Mouse (Mus musculus) right cerebral cortex, postnatal 4 days (tissue): ENCODE data around the gene Inpp4b.

ENCODE experiments used
- DNase-seq: peaks from one replicate; pipeline ENCODE4 v3.0.0-alpha.2; 2022

Gene Inpp4b

GRCm38 (mm10) chr8:81849976-81850375 is 507.6 kb downstream of the Inpp4b start:
- no peak for DNase-seq

GRCm38 (mm10) chr8:81853184-81853583 is 510.8 kb downstream of the Inpp4b start:
- DNase-seq: no peak

DNA sequence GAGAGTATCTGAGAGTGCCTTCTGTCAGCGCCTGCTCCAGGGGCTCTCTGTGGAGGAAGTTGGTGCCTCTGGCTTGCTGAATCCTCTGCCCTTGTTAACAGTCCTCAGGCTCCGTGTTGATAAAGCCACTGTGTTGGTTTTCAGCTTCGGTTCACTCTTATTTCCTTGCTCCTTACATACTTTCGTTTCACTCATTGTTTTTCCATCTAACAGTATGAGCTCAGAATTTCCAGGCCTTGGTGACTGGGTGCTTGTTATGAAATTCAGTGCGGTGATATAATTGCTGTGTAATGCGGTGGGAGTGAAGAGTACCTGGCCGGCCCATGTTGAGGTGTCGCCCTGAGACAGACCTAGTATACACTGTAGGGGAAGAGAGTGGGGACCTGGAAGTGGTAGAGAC is 512.2 kb downstream of the Inpp4b start:
- DNase-seq: no peak

DNA sequence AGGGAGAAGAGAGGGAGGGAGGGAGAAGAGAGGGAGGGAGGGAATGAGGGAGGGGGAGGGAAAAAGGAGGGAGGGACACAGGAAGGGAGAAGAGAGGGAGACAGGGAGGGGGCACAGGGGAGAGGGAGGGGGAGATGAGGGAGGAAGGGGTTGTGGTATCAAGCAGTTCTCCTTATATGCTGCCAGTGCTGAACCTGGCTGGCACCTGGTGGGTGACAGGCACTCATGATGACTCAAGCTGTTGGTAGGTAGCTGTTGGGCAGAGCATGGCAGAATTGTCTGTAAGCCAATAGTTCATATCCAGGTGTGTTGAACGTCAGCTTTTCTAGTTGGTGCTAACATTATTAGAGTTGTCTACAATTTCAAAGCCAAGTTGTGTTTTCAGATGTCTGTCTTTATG is 512.7 kb downstream of the Inpp4b start:
- no peak for DNase-seq

GRCm38 (mm10) chr8:81856120-81856519 is 513.8 kb downstream of the Inpp4b start:
- DNase-seq: no peak

DNA sequence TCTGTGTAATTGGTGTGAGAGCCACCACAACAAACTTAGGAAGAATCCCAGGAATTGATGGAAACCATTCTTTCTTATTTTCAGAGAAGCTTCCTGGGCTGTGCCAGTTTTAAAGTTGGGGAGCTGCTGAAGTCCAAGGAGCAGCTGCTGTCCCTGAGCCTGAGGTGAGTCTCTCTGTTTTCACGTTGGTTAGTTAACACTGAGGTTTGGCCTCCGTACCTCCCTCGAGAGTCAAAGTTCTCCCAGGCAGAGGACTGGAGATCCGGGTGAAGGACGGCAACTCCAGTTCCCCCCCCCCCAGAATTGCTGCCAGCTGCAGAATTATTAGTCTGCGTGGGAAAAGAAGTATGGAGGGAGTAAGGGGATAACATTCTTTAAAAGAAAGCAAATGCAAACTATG is 514.3 kb downstream of the Inpp4b start:
- DNase-seq: no peak

- DNase-seq: no peak
Measured at GRCm38 (mm10) chr8:81858393-81858792, 516.0 kb downstream of the Inpp4b start.

DNA sequence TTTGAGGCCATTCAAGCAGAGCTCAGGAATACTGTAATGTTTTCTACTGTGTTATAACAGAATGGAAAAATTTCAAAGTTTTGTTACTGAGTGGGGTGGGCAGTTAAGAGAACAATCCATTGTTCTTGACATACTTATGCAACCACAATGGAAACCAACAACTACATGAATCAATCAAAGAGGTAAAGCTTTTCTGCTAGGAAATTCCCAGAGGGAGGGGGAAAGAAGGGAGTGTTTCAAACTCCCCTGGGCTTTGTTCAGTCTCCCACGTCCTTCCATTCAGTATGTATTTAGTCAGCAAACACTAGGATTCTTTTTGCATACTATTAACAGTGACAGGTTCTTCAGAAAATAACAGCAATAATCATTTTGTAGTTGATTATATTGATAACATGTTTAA is 517.4 kb downstream of the Inpp4b start:
- no peak for DNase-seq

- DNase-seq: no peak
Measured at GRCm38 (mm10) chr8:81861311-81861710, 519.0 kb downstream of the Inpp4b start.

DNA sequence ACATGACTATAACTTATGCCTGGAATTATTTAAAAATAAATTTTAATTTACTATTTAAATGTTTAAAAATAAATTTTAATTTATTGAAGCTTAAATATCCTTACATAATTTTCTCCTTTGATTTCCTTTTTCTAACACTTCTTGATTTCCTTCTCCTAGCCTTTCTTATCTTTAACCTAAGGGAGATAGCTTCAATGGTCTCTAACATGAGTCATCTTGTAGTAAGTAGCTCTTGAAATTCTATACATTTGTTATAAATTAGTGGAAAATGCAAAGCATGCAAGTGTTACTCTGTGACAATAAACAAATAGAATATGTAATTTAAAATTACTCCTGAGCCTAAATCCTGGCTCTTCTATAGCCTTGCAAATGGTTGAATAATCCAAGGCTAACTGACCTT is 520.4 kb downstream of the Inpp4b start:
- DNase-seq: no peak

DNA sequence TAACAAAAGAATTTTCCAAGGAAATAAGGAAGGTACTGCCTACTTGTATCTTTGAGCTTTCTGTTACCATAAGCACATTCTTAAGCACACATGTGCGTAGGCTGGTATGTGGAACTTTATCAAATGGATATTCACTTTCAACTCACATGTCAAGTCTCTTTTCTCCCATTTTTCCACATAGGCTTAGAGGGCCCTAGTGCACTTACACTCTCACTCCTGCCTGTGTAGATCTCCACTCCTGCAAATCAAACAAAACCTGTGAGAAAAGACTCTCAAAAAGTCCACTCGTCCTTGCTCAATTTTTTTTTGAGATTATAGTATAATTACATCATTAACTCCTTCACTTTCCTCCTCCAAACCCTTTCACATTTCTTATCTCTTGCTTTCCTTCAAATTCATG is 522.0 kb downstream of the Inpp4b start:
- no peak for DNase-seq

GRCm38 (mm10) chr8:81865664-81866063 is 523.3 kb downstream of the Inpp4b start:
- DNase-seq: no peak

- no peak for DNase-seq
Measured at GRCm38 (mm10) chr8:81867020-81867419, 524.7 kb downstream of the Inpp4b start.

DNA sequence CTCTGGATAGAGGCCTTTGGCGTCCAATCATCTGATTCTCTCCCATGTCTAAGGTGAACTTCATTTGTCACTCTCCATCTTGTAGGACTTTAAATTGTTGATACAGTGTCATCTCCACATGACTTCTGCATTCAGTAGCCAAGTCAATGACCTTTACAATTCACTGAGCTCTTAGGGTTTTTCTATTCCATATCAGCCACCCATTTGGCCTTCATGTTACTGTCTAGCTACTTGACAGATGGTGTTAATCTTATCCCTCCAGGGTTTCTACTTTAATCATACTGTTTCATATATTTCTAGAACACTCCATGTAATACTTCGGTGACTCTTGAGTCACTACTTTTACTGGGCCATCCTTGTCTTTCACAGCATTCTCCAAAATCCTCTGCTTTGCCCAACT is 528.1 kb downstream of the Inpp4b start:
- no peak for DNase-seq

DNA sequence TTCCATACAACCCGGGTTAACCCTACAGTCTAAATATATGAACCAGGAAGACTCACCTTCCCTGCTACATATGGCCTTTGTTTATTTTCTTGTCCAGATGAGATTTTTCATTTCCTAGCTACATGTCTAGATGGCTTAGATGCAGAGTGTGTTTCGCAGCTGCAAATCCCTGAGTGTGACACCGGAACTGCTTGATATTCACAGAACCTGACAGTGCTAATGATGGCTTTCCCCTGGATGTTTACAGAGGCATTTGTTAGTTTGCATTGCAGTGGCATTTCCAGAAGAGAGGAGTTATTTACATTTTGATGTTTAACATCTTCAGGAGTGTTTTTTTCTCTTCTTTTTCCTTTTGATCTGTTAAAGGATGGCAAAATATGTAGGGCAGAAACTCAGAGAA is 537.7 kb downstream of the Inpp4b start:
- DNase-seq: no peak

- no peak for DNase-seq
Measured at GRCm38 (mm10) chr8:81884195-81884594, 541.8 kb downstream of the Inpp4b start.

DNA sequence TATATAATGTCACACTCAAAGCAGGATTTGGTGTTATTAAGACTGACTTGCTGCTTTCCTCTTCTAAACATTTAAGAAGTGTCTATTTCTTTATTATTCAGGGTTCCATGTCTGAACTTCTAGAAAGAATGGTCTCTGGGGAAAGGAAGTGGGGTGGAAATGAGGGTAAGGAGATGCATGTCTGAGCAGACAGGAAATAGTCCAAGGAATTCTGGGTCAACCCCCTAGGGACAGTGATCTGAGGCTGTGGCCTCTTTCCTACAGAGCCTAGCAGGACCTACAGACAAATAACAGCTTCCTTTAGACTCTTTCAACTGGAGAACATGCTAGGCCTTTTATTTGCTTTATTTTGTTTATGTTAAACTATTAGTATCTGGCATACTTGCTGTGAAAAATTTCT is 546.5 kb downstream of the Inpp4b start:
- no peak for DNase-seq

GRCm38 (mm10) chr8:81893292-81893691 is 550.9 kb downstream of the Inpp4b start:
- DNase-seq: no peak

- DNase-seq: no peak
Measured at GRCm38 (mm10) chr8:81946812-81947211, 604.5 kb downstream of the Inpp4b start.

DNA sequence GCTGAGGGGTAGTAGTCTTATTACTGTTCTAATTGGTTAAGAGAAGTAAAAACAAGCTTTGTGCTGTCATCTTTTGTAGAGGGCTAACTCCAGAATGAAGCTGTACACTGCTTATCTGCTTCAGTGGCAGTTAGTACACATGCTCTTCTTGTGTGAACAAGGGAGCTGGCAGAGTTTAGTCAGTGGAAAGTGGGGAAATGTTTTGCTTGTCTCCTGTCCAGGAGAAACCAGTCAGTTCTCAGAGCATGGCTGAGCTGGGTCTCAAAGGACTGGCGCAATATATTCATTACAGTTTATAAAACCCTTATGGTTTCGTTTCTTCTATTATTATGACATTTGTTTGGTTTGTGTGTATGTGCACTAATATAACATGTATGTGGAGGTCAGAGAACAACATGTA is 610.7 kb downstream of the Inpp4b start:
- no peak for DNase-seq

DNA sequence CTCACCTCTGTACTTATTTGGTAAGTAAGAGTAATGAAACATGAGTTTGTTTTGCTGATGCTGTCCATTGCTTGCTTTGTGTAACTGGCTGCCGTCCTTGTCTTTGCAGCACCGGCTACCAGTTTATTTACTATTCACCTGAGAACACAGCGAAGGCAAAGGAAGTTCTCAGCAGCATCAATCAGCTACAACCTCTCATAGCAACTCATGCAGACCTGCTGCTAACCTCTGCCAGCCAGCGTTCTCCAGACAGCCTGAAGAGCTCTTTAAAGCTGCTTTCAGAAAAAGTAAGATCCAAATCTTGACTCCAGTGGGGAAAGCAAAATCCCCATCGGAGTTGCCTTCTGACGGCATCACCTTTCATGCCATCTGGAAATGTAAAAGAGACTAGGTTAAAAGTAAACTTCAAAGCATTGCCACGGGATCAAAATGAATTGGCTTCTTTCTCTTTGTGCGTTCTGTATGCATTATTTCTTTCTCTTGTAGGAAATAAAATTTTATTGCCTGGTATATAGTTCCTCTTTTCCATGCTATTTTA is 642.8 kb downstream of the Inpp4b start:
- DNase-seq: no peak

DNA sequence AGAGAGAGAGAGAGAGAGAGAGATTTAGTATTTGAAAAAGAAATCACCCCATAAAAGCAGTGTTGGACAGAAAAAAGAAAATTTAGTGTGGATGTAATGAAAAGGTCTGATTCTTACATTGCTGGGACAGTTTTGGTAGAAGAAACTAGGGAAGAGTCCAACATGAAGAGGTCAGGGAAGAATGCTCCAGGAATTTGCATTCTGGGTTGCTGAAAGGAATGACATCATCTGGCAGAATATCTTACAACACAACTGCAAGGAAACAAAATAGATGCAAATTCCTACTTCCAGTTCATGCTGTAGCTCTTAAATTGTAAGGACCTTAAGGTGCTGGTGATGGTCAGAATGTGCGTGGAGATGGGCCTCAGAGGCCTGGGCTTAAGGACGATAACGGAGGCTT is 650.6 kb downstream of the Inpp4b start:
- DNase-seq: no peak

DNA sequence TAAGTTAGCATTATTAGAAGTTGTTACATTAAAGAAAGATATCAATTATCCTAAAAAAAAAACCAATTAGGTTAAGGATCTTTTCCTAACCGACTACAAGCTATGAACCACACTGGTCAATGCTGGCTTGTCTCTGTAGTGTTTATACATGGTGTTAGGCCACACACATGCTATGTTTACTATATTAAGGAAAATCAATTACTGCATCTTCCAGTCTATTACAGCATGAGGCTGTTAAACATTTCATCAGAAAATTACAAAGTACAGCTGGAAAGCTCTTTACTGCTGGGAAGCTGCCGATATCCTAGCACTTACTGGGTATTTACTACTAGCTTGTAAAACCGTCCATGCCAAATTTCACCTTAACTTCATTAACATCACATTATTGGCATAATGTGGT is 653.9 kb downstream of the Inpp4b start:
- DNase-seq: no peak

GRCm38 (mm10) chr8:81996823-81997222 is 654.5 kb downstream of the Inpp4b start:
- no peak for DNase-seq

- no peak for DNase-seq
Measured at GRCm38 (mm10) chr8:82004158-82004557, 661.8 kb downstream of the Inpp4b start.

DNA sequence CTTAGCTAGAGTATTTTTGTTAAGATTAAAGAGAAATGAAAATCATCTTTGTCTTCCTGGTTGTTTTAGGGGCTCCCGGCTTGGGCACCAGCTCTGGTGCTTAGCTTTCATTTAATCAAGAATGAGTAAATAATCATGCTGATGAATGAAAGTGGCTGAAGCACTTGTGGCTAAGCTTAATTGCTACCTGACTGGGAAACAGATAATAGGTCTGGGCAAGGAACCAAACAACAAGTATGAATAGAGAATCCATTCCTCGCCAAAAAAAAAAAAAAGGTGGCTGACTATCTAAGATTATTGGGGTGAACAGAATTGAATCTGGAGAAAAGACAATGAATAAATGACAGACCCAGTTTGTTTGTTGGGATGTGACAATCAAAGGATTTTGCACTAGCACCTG is 663.1 kb downstream of the Inpp4b start:
- DNase-seq: no peak
